Mouse (Mus musculus) heart, adult 18-20 months (tissue): Measurements from ENCODE around the gene Bag1. TPM values are rescaled to one million over a fixed set of nuclear protein-coding genes. Genes with fewer than 3 reads are reported as not detected.

ENCODE experiments used
- DNase-seq, 2 experiments: peaks; one replicate each; pipeline ENCODE4 v3.0.0; 2021 to 2022; ENCODE audit warnings: mixed read lengths in 1 of 2
- microRNA-seq, 2 experiments: library from miRNA; unstranded; fragments of <30 nt; microRNA quantifications; one replicate each; pipeline ENCODE4 v1.2.0; 2022
- total RNA-seq, 2 experiments: library from RNA; stranded (reverse); gene quantifications; 2 replicates each; pipeline ENCODE4 v1.2.3; 2021

The Bag1 gene
- total RNA-seq, 2 experiments from 2014 or later = 273 to 283 TPM

- no peak for DNase-seq
These were observed 59.3 kb downstream of the Bag1 start for GRCm38 (mm10) chr4:40888839-40889238.

Small RNA genes within 50 kb of the gene (microRNA-seq; reads per million reads assigned to microRNA genes)
- 0 to 0.38 reads per million in 2 experiments for gene Mir3094

Other genes starting within 250 kb of the Bag1 start
- 10 to 100 TPM; 14.9 to 16.7 TPM for gene Aptx, start 245.1 kb downstream of the Bag1 start, total RNA-seq
- 100 to 1,000 TPM; 122 to 176 TPM for gene Dnaja1, start 226.1 kb downstream of the Bag1 start, total RNA-seq
- gene Smu1, start 190.4 kb downstream of the Bag1 start, total RNA-seq = 10 to 100 TPM; 31.3 to 32.6 TPM
- 10 to 100 TPM; 58.2 to 59.1 TPM for gene B4galt1, start 94.3 kb downstream of the Bag1 start, total RNA-seq
- not detected for gene Spink4, start 28.2 kb downstream of the Bag1 start, total RNA-seq
- 10 to 100 TPM; 37.4 to 38.6 TPM for gene Chmp5, start 113 bp upstream of the Bag1 start, total RNA-seq
- gene Nfx1, start 22.6 kb upstream of the Bag1 start, total RNA-seq = 10 to 100 TPM; 21.2 to 21.8 TPM
- gene Aqp7, start 99.8 kb upstream of the Bag1 start, total RNA-seq = 10 to 100 TPM; 17.6 to 24.6 TPM
- 1 to 10 TPM in 1 of 2 experiments, not detected in 1; 1.9 TPM for gene Aqp3, start 149.9 kb upstream of the Bag1 start, total RNA-seq
- 10 to 100 TPM; 16.2 to 18.9 TPM for gene Nol6, start 176.2 kb upstream of the Bag1 start, total RNA-seq
- 100 to 1,000 TPM; 126 to 132 TPM for gene Ube2r2, start 187.4 kb upstream of the Bag1 start, total RNA-seq